Comparison of ENCODE assay signal across 29 mouse cellular contexts in genomic region chr3:90531713-90532112, GRCm38 (mm10). TPM values are rescaled to one million over a fixed set of nuclear protein-coding genes. Genes with fewer than 3 reads are reported as not detected.
DNase-seq lines count a peak whose midpoint lies in the region; ATAC-seq and TF ChIP-seq lines count a peak whose summit lies in the region.
"Had no signal": no experiment of that assay in that cellular context is flagged by ENCODE, and none has a peak within 500 bp of the region (broad histone marks: within the 10 kb centered on the region; RNA-seq: fewer than 3 reads in every experiment).

No protein-coding gene starts in this region.

- H3K9ac ChIP-seq in embryonic facial prominence, embryonic 14.5 days (ENCODE audit: low read depth, low read length) = no peak overlapping the region
- 0 out of 2 replicates have a peak overlapping the region, but pooled peaks have one; percentile 3 for H3K9ac ChIP-seq in intestine, embryonic 15.5 days
- no peak overlapping the region for H3K9ac ChIP-seq in intestine, postnatal 0 days (ENCODE audit: low read depth, low read length)
- no peak overlapping the region for H3K9ac ChIP-seq in stomach, embryonic 16.5 days (ENCODE audit: low read length)
- H3K9ac ChIP-seq: embryonic facial prominence, embryonic 13.5 days; forebrain, embryonic 13.5 days; hindbrain, embryonic 13.5 days had no signal

- DNase-seq in embryonic facial prominence, embryonic 14.5 days (ENCODE audit: low spot score) = peak; percentile 39
- DNase-seq in embryonic facial prominence, embryonic 10.5 days (ENCODE audit: low spot score) = no peak
- DNase-seq in left cerebral cortex, adult 18-20 months (ENCODE audit: low spot score in 2 of 2) = no peak
- DNase-seq in gastrocnemius, postnatal 10 days = no peak
- DNase-seq: adrenal gland, adult 2 months; adrenal gland, postnatal 14 days; B cell, adult 2 months; cerebellum, adult 11 months; cerebellum, adult 2 months; cerebellum, adult 9-11 months; cerebellum, postnatal 25 days; gastrocnemius, postnatal 14 days; heart, adult 18-20 months had no signal

- no peak overlapping the region for H3K27ac ChIP-seq in embryonic facial prominence, embryonic 14.5 days (replicated peaks; ENCODE audit: low read depth, low read length)
- H3K27ac ChIP-seq in embryonic facial prominence, embryonic 10.5 days (replicated peaks) = no peak overlapping the region
- no peak overlapping the region for H3K27ac ChIP-seq in intestine, embryonic 15.5 days
- H3K27ac ChIP-seq in intestine, postnatal 0 days (ENCODE audit: low read depth, low read length) = no peak overlapping the region
- peak overlapping the region; percentile 21; the same call in 1 of the 2 replicates for H3K27ac ChIP-seq in stomach, embryonic 16.5 days (ENCODE audit: low read length)
- H3K27ac ChIP-seq: embryonic facial prominence, embryonic 13.5 days; forebrain, embryonic 10.5 days; forebrain, embryonic 13.5 days; hindbrain, embryonic 10.5 days; hindbrain, embryonic 13.5 days had no signal

- no peak overlapping the region for H3K4me3 ChIP-seq in embryonic facial prominence, embryonic 14.5 days (ENCODE audit: low read depth, low read length)
- no peak overlapping the region for H3K4me3 ChIP-seq in embryonic facial prominence, embryonic 10.5 days
- no peak overlapping the region for H3K4me3 ChIP-seq in intestine, embryonic 15.5 days (replicated peaks)
- H3K4me3 ChIP-seq in intestine, postnatal 0 days (ENCODE audit: low read depth, low read length) = no peak overlapping the region
- H3K4me3 ChIP-seq in stomach, embryonic 16.5 days (replicated peaks; ENCODE audit: low read length) = no peak overlapping the region
- H3K4me3 ChIP-seq: embryonic facial prominence, embryonic 13.5 days; forebrain, embryonic 10.5 days; forebrain, embryonic 13.5 days; hindbrain, embryonic 10.5 days; hindbrain, embryonic 13.5 days had no signal

- 54% methylated on average over 5 of the region's 5 CpGs for WGBS in embryonic facial prominence, embryonic 14.5 days
- 71% methylated on average over 5 of the region's 5 CpGs for WGBS in embryonic facial prominence, embryonic 10.5 days
- WGBS in intestine, embryonic 15.5 days = 54% methylated on average over 5 of the region's 5 CpGs
- WGBS in intestine, postnatal 0 days = 47% methylated on average over 5 of the region's 5 CpGs
- WGBS in stomach, embryonic 16.5 days = 56% methylated on average over 5 of the region's 5 CpGs

- TF ChIP-seq CTCF in intestine, postnatal 0 days (IDR thresholded peaks at IDR 0.05; ENCODE audit: low read depth) = no peak

- no peak overlapping the region for H3K4me2 ChIP-seq in embryonic facial prominence, embryonic 14.5 days (ENCODE audit: low read depth, low read length)
- H3K4me2 ChIP-seq in intestine, embryonic 15.5 days (replicated peaks) = no peak overlapping the region
- H3K4me2 ChIP-seq in intestine, postnatal 0 days (replicated peaks; ENCODE audit: low read depth) = no peak overlapping the region
- no peak overlapping the region for H3K4me2 ChIP-seq in stomach, embryonic 16.5 days (ENCODE audit: low read depth, low read length)
- H3K4me2 ChIP-seq: embryonic facial prominence, embryonic 13.5 days; forebrain, embryonic 13.5 days; heart, embryonic 11.5 days; hindbrain, embryonic 13.5 days had no signal

- H3K36me3 ChIP-seq in embryonic facial prominence, embryonic 14.5 days (ENCODE audit: control insufficient read depth, insufficient read depth, low read length) = no peaks in the 10 kb centered on the region
- H3K36me3 ChIP-seq in embryonic facial prominence, embryonic 10.5 days (replicated peaks) = no peaks in the 10 kb centered on the region
- H3K36me3 ChIP-seq in intestine, embryonic 15.5 days = no peaks in the 10 kb centered on the region
- H3K36me3 ChIP-seq in intestine, postnatal 0 days (ENCODE audit: control insufficient read depth, insufficient read depth) = no peaks in the 10 kb centered on the region
- no peaks in the 10 kb centered on the region for H3K36me3 ChIP-seq in stomach, embryonic 16.5 days (ENCODE audit: control insufficient read depth, insufficient read depth, low read length)
- H3K36me3 ChIP-seq: embryonic facial prominence, embryonic 13.5 days; forebrain, embryonic 10.5 days; hindbrain, embryonic 10.5 days; hindbrain, embryonic 13.5 days had no signal

- H3K27me3 ChIP-seq in embryonic facial prominence, embryonic 14.5 days (replicated peaks; ENCODE audit: control insufficient read depth, insufficient read depth, low read length) = no peaks in the 10 kb centered on the region
- peaks cover 2% of the 10 kb centered on the region; the same call in 1 of the 2 replicates for H3K27me3 ChIP-seq in embryonic facial prominence, embryonic 10.5 days (replicated peaks; ENCODE audit: low read depth, poor library complexity, severe bottlenecking)
- no peaks in the 10 kb centered on the region for H3K27me3 ChIP-seq in intestine, embryonic 15.5 days (replicated peaks)
- H3K27me3 ChIP-seq in intestine, postnatal 0 days (replicated peaks; ENCODE audit: control insufficient read depth, insufficient read depth, low read length) = no peaks in the 10 kb centered on the region
- H3K27me3 ChIP-seq in stomach, embryonic 16.5 days (ENCODE audit: control insufficient read depth, insufficient read depth, low read length) = no peaks in the 10 kb centered on the region
- H3K27me3 ChIP-seq: embryonic facial prominence, embryonic 13.5 days; forebrain, embryonic 13.5 days; hindbrain, embryonic 13.5 days had no signal

- H3K4me1 ChIP-seq in embryonic facial prominence, embryonic 14.5 days (ENCODE audit: control insufficient read depth, insufficient read depth, low read length) = no peaks in the 10 kb centered on the region
- no peaks in the 10 kb centered on the region for H3K4me1 ChIP-seq in embryonic facial prominence, embryonic 10.5 days
- H3K4me1 ChIP-seq in intestine, embryonic 15.5 days (replicated peaks) = peaks cover under 1% of the 10 kb centered on the region; the same call in 1 of the 2 replicates
- H3K4me1 ChIP-seq in intestine, postnatal 0 days (replicated peaks; ENCODE audit: control insufficient read depth, insufficient read depth, low read length) = peaks cover under 1% of the 10 kb centered on the region
- H3K4me1 ChIP-seq in stomach, embryonic 16.5 days (ENCODE audit: control insufficient read depth, insufficient read depth, low read length) = no peaks in the 10 kb centered on the region; the same call in 1 of the 2 replicates
- H3K4me1 ChIP-seq: embryonic facial prominence, embryonic 13.5 days; forebrain, embryonic 10.5 days; forebrain, embryonic 13.5 days; hindbrain, embryonic 10.5 days; hindbrain, embryonic 13.5 days had no signal

- no peak for ATAC-seq in embryonic facial prominence, embryonic 14.5 days (ENCODE audit: low read depth)
- ATAC-seq in intestine, embryonic 15.5 days = no peak
- ATAC-seq in intestine, postnatal 0 days = no peak
- ATAC-seq in stomach, embryonic 16.5 days (ENCODE audit: insufficient read depth, low FRiP score) = no peak
- ATAC-seq: CD4-positive, CD25-positive, alpha-beta regulatory T cell, adult 4 months; forebrain, embryonic 13.5 days; forebrain, embryonic 16.5 days; hindbrain, embryonic 16.5 days had no signal

- no peaks in the 10 kb centered on the region for H3K9me3 ChIP-seq in embryonic facial prominence, embryonic 14.5 days (ENCODE audit: control insufficient read depth, low read length)
- H3K9me3 ChIP-seq in embryonic facial prominence, embryonic 10.5 days = no peaks in the 10 kb centered on the region
- H3K9me3 ChIP-seq in intestine, embryonic 15.5 days = no peaks in the 10 kb centered on the region
- no peaks in the 10 kb centered on the region for H3K9me3 ChIP-seq in intestine, postnatal 0 days (ENCODE audit: control insufficient read depth)
- no peaks in the 10 kb centered on the region for H3K9me3 ChIP-seq in stomach, embryonic 16.5 days (replicated peaks; ENCODE audit: control insufficient read depth, low read length)
- H3K9me3 ChIP-seq: embryonic facial prominence, embryonic 13.5 days; forebrain, embryonic 10.5 days; forebrain, embryonic 13.5 days; hindbrain, embryonic 10.5 days; hindbrain, embryonic 13.5 days had no signal

RNA-seq across cellular contexts. Expression of gene S100a14, which starts 5.1 kb away (rescaled TPM):
- polyA plus RNA-seq in embryonic facial prominence, embryonic 14.5 days (2014; fragmentation: Nextera tagmentation; extraction: Ambion mirVana) = 15.6 and 21.5 TPM in 2 replicates
- polyA plus RNA-seq in embryonic facial prominence, embryonic 10.5 days (2016; fragmentation: Nextera tagmentation; extraction: Ambion mirVana) = not detected in 2 replicates
- 6.3 and 8.5 TPM in 2 replicates for polyA plus RNA-seq in intestine, embryonic 15.5 days (2015; fragmentation: Nextera tagmentation; extraction: Ambion mirVana)
- polyA plus RNA-seq in intestine, postnatal 0 days (2015; fragmentation: Nextera tagmentation; extraction: Ambion mirVana) = 0.61 and 1.1 TPM in 2 replicates
- polyA plus RNA-seq in stomach, embryonic 16.5 days (2015; fragmentation: Nextera tagmentation; extraction: Ambion mirVana) = 149 and 199 TPM in 2 replicates
- total RNA-seq in left cerebral cortex, adult 18-20 months (2021) = under 1 TPM; 0.52 to 0.70 TPM
- under 1 TPM in 1 of 2 experiments, not detected in 1; 0.23 TPM for total RNA-seq in gastrocnemius, postnatal 10 days (2021)
- total RNA-seq: common myeloid progenitor, adult 5-6 weeks; gastrocnemius, postnatal 14 days; MEL had no signal
- polyA plus RNA-seq: adrenal gland, adult 2 months; CD4-positive, CD25-positive, alpha-beta regulatory T cell, adult 4 months; cerebellum, adult 2 months; forebrain, embryonic 10.5 days; forebrain, embryonic 13.5 days; forebrain, embryonic 16.5 days; heart, embryonic 11.5 days; heart, embryonic 14.5 days; heart, postnatal 0 days; hindbrain, embryonic 10.5 days; hindbrain, embryonic 13.5 days had no signal

RNA-seq across cellular contexts. Expression of gene S100a16, which starts 5.3 kb away (rescaled TPM):
- 182 and 201 TPM in 2 replicates for polyA plus RNA-seq in embryonic facial prominence, embryonic 14.5 days (2014; fragmentation: Nextera tagmentation; extraction: Ambion mirVana)
- polyA plus RNA-seq in embryonic facial prominence, embryonic 10.5 days (2016; fragmentation: Nextera tagmentation; extraction: Ambion mirVana) = 32.9 and 34.7 TPM in 2 replicates
- 109 and 122 TPM in 2 replicates for polyA plus RNA-seq in intestine, embryonic 15.5 days (2015; fragmentation: Nextera tagmentation; extraction: Ambion mirVana)
- polyA plus RNA-seq in intestine, postnatal 0 days (2015; fragmentation: Nextera tagmentation; extraction: Ambion mirVana) = 61.6 and 69.1 TPM in 2 replicates
- polyA plus RNA-seq in stomach, embryonic 16.5 days (2015; fragmentation: Nextera tagmentation; extraction: Ambion mirVana) = 407 and 487 TPM in 2 replicates
- total RNA-seq in left cerebral cortex, adult 18-20 months (2021) = 10 to 100 TPM; 75.6 to 80.4 TPM
- total RNA-seq in gastrocnemius, postnatal 10 days (2021) = 100 to 1,000 TPM; 124 to 128 TPM
- total RNA-seq: common myeloid progenitor, adult 5-6 weeks; MEL had no signal
- polyA plus RNA-seq: CD4-positive, CD25-positive, alpha-beta regulatory T cell, adult 4 months had no signal

RNA-seq across cellular contexts. Expression of gene S100a13, which starts 17.5 kb away (rescaled TPM):
- polyA plus RNA-seq in embryonic facial prominence, embryonic 14.5 days (2014; fragmentation: Nextera tagmentation; extraction: Ambion mirVana) = 40.8 and 45.8 TPM in 2 replicates
- 8.3 and 8.5 TPM in 2 replicates for polyA plus RNA-seq in embryonic facial prominence, embryonic 10.5 days (2016; fragmentation: Nextera tagmentation; extraction: Ambion mirVana)
- 35.6 and 36.3 TPM in 2 replicates for polyA plus RNA-seq in intestine, embryonic 15.5 days (2015; fragmentation: Nextera tagmentation; extraction: Ambion mirVana)
- polyA plus RNA-seq in intestine, postnatal 0 days (2015; fragmentation: Nextera tagmentation; extraction: Ambion mirVana) = 70.3 and 78.7 TPM in 2 replicates
- polyA plus RNA-seq in stomach, embryonic 16.5 days (2015; fragmentation: Nextera tagmentation; extraction: Ambion mirVana) = 37.3 and 44.1 TPM in 2 replicates
- 10 to 100 TPM; 19.2 to 20.4 TPM for total RNA-seq in left cerebral cortex, adult 18-20 months (2021)
- 10 to 100 TPM; 15.8 to 17.9 TPM for total RNA-seq in gastrocnemius, postnatal 10 days (2021)

RNA-seq across cellular contexts. Expression of gene S100a1, which starts 17.5 kb away (rescaled TPM):
- polyA plus RNA-seq in embryonic facial prominence, embryonic 14.5 days (2014; fragmentation: Nextera tagmentation; extraction: Ambion mirVana) = 37.2 and 49.6 TPM in 2 replicates
- polyA plus RNA-seq in embryonic facial prominence, embryonic 10.5 days (2016; fragmentation: Nextera tagmentation; extraction: Ambion mirVana) = 5.7 and 6.4 TPM in 2 replicates
- 82.3 and 109 TPM in 2 replicates for polyA plus RNA-seq in intestine, embryonic 15.5 days (2015; fragmentation: Nextera tagmentation; extraction: Ambion mirVana)
- 1,091 and 1,109 TPM in 2 replicates for polyA plus RNA-seq in intestine, postnatal 0 days (2015; fragmentation: Nextera tagmentation; extraction: Ambion mirVana)
- 85.3 and 99.1 TPM in 2 replicates for polyA plus RNA-seq in stomach, embryonic 16.5 days (2015; fragmentation: Nextera tagmentation; extraction: Ambion mirVana)
- total RNA-seq in left cerebral cortex, adult 18-20 months (2021) = 100 to 1,000 TPM; 127 to 133 TPM
- total RNA-seq in gastrocnemius, postnatal 10 days (2021) = 10 to 100 TPM; 37.5 to 44.2 TPM

RNA-seq across cellular contexts. Expression of gene Chtop, which starts 22.4 kb away (rescaled TPM):
- polyA plus RNA-seq in embryonic facial prominence, embryonic 14.5 days (2014; fragmentation: Nextera tagmentation; extraction: Ambion mirVana) = 92.1 and 98.4 TPM in 2 replicates
- 181 and 188 TPM in 2 replicates for polyA plus RNA-seq in embryonic facial prominence, embryonic 10.5 days (2016; fragmentation: Nextera tagmentation; extraction: Ambion mirVana)
- polyA plus RNA-seq in intestine, embryonic 15.5 days (2015; fragmentation: Nextera tagmentation; extraction: Ambion mirVana) = 117 and 125 TPM in 2 replicates
- polyA plus RNA-seq in intestine, postnatal 0 days (2015; fragmentation: Nextera tagmentation; extraction: Ambion mirVana) = 61.3 and 63.7 TPM in 2 replicates
- polyA plus RNA-seq in stomach, embryonic 16.5 days (2015; fragmentation: Nextera tagmentation; extraction: Ambion mirVana) = 92.7 and 105 TPM in 2 replicates
- total RNA-seq in left cerebral cortex, adult 18-20 months (2021) = 100 to 1,000 TPM; 165 TPM
- total RNA-seq in gastrocnemius, postnatal 10 days (2021) = 100 to 1,000 TPM; 103 to 108 TPM
